Mouse (Mus musculus): ENCODE results near the gene Odf3l2. TPM values are rescaled to one million over a fixed set of nuclear protein-coding genes. Genes with fewer than 3 reads are reported as not detected.

Odf3l2 gene
- total RNA-seq (2012; rRNA removed) (not detected in 2 replicates), polyA plus RNA-seq (2012; ENCODE audit: insufficient read depth in 1 of 2, insufficient read length in 2 of 2, low read depth in 1 of 2, low replicate concordance in 2 of 2, missing spikeins in 1 of 2) (not detected)

- no peaks in the 10 kb centered on the region for H3K27me3 ChIP-seq (ENCODE audit: control insufficient read depth in 1 of 2, insufficient read depth in 2 of 2, low read length in 2 of 2)
Observed at GRCm38 (mm10) chr10:79645711-79646110, at the start of gene Odf3l2. TSS of gene Odf3l2 (minus strand) at chr10:79645738.

GRCm38 (mm10) chr10:79694379-79694655 is 48.8 kb upstream of the Odf3l2 start:
- H3K27ac ChIP-seq (ENCODE audit: control insufficient read depth, low read depth, low read length), result no peak overlapping the region
- no peaks in the 10 kb centered on the region for H3K27me3 ChIP-seq (ENCODE audit: control insufficient read depth in 1 of 2, insufficient read depth in 2 of 2, low read length in 2 of 2)
- no peak for DNase-seq (ENCODE audit: low read depth, low spot score)
- H3K4me3 ChIP-seq (ENCODE audit: control insufficient read depth in 1 of 2, insufficient read depth in 1 of 2, low read depth in 2 of 2, low read length in 2 of 2), result no peak overlapping the region
- H3K79me2 ChIP-seq (ENCODE audit: control insufficient read depth, insufficient read depth, low read length, poor library complexity), result no peaks in the 10 kb centered on the region
- no peak for TF ChIP-seq ZMIZ1 (IDR thresholded peaks at IDR 0.05; ENCODE audit: low read depth, low read length)
- TF ChIP-seq EP300 (IDR thresholded peaks at IDR 0.05; ENCODE audit: low read depth in 1 of 2, low read length in 2 of 2), result no peak
- TF ChIP-seq MXI1 (IDR thresholded peaks at IDR 0.05; ENCODE audit: low read depth, low read length), result no peak
- TF ChIP-seq ETS1 (IDR thresholded peaks at IDR 0.05; ENCODE audit: low read depth, low read length), result no peak
- no peak for TF ChIP-seq GABPA (IDR thresholded peaks at IDR 0.05; ENCODE audit: low read depth, low read length)
- TF ChIP-seq MAX (IDR thresholded peaks at IDR 0.05; ENCODE audit: low read length), result no peak
- TF ChIP-seq ZNF384 (IDR thresholded peaks at IDR 0.05; ENCODE audit: low read depth, low read length), result no peak
- TF ChIP-seq USF2 (IDR thresholded peaks at IDR 0.05; ENCODE audit: borderline replicate concordance in 1 of 2, insufficient read depth in 1 of 2, low read depth in 1 of 2, low read length in 2 of 2), result no peak
- TF ChIP-seq POLR2A (IDR thresholded peaks at IDR 0.05; ENCODE audit: control insufficient read depth in 1 of 2, insufficient read depth in 1 of 2, low read depth in 1 of 2, low read length in 2 of 2, poor library complexity in 1 of 2), result no peak
- TF ChIP-seq NELFE (IDR thresholded peaks at IDR 0.05; ENCODE audit: low read depth, low read length), result no peak
- TF ChIP-seq MAFK (IDR thresholded peaks at IDR 0.05; ENCODE audit: borderline replicate concordance, low read depth, low read length), result no peak
- no peak for TF ChIP-seq USF1 (IDR thresholded peaks at IDR 0.05; ENCODE audit: low read depth, low read length)
- no peak for TF ChIP-seq MEF2A (IDR thresholded peaks at IDR 0.05; ENCODE audit: extremely low read depth, insufficient replicate concordance, low read depth, low read length, poor library complexity, severe bottlenecking)
- TF ChIP-seq SIN3A (IDR thresholded peaks at IDR 0.05; ENCODE audit: low read length), result no peak
- no peak for TF ChIP-seq NRF1 (IDR thresholded peaks at IDR 0.05; ENCODE audit: insufficient read depth, low read depth, low read length, poor library complexity, severe bottlenecking)
- TF ChIP-seq ELF1 (IDR thresholded peaks at IDR 0.05; ENCODE audit: low read depth, low read length), result no peak
- no peak for TF ChIP-seq GATA1 (IDR thresholded peaks at IDR 0.05; ENCODE audit: low read depth, low read length)
- H3K9ac ChIP-seq (ENCODE audit: control insufficient read depth, low read depth, low read length, poor library complexity, severe bottlenecking), result no peak overlapping the region
- no peaks in the 10 kb centered on the region for H3K9me3 ChIP-seq (replicated peaks; ENCODE audit: insufficient read depth, low read length)
- no peaks in the 10 kb centered on the region for H3K36me3 ChIP-seq (ENCODE audit: control insufficient read depth in 1 of 2, insufficient read depth in 2 of 2, low read length in 2 of 2)
- no peaks in the 10 kb centered on the region for H3K4me1 ChIP-seq (ENCODE audit: control insufficient read depth in 1 of 2, insufficient read depth in 2 of 2, low read length in 2 of 2)

More at GRCm38 (mm10) chr10:79645711-79646110, at the start of gene Odf3l2:
- TF ChIP-seq GABPA (IDR thresholded peaks at IDR 0.05; ENCODE audit: low read depth, low read length) (no peak), JUND (IDR thresholded peaks at IDR 0.05; ENCODE audit: low read depth, low read length) (no peak), EP300 (IDR thresholded peaks at IDR 0.05; ENCODE audit: low read depth in 1 of 2, low read length in 2 of 2) (no peak)
- Histone ChIP-seq H3K36me3 (ENCODE audit: control insufficient read depth in 1 of 2, insufficient read depth in 2 of 2, low read length in 2 of 2) (no peaks in the 10 kb centered on the region), H3K27ac (ENCODE audit: control insufficient read depth, low read depth, low read length) (no peak within 1 kb of the TSS), H3K4me1 (ENCODE audit: control insufficient read depth in 1 of 2, insufficient read depth in 2 of 2, low read length in 2 of 2) (no peaks in the 10 kb centered on the region), H3K9me3 (replicated peaks; ENCODE audit: insufficient read depth, low read length) (no peaks in the 10 kb centered on the region), H3K79me2 (ENCODE audit: control insufficient read depth, insufficient read depth, low read length, poor library complexity) (no peaks in the 10 kb centered on the region), H3K9ac (ENCODE audit: control insufficient read depth, low read depth, low read length, poor library complexity, severe bottlenecking) (no peak within 1 kb of the TSS), H3K4me3 (ENCODE audit: control insufficient read depth in 1 of 2, insufficient read depth in 1 of 2, low read depth in 2 of 2, low read length in 2 of 2) (no peak within 1 kb of the TSS)
- DNase-seq (ENCODE audit: low read depth, low spot score), result no peak

Measured in MEL (cell line).